Mouse (Mus musculus): ENCODE data around the gene Ppp6r3. TPM values are rescaled to one million over a fixed set of nuclear protein-coding genes. Genes with fewer than 3 reads are reported as not detected.

Ppp6r3 gene
- polyA plus RNA-seq, 1 experiment from 2014 or later, result 73.4 TPM

GRCm38 (mm10) chr19:3437980-3438379 is 137.6 kb downstream of the Ppp6r3 start:
- no peaks in the 10 kb centered on the region for H3K27me3 ChIP-seq (replicated peaks; ENCODE audit: control insufficient read depth, insufficient read depth, low read length)
- 68% methylated on average over 5 of the region's 5 CpGs for whole genome bisulfite sequencing

GRCm38 (mm10) chr19:3436840-3437239 is 138.7 kb downstream of the Ppp6r3 start:
- no peaks in the 10 kb centered on the region for H3K36me3 ChIP-seq (ENCODE audit: control insufficient read depth, insufficient read depth)
- H3K9ac ChIP-seq (replicated peaks; ENCODE audit: low read depth, low read length), result no peak overlapping the region
- H3K4me2 ChIP-seq (ENCODE audit: low read length), result no peak overlapping the region
- 56% methylated on average over 9 of the region's 9 CpGs for WGBS
- no peak overlapping the region for H3K4me3 ChIP-seq (replicated peaks; ENCODE audit: low read length)
- H3K9me3 ChIP-seq (ENCODE audit: control insufficient read depth, low read length), result no peaks in the 10 kb centered on the region
- no peak overlapping the region for H3K27ac ChIP-seq (ENCODE audit: low read length)
- H3K27me3 ChIP-seq (replicated peaks; ENCODE audit: control insufficient read depth, insufficient read depth, low read length), result no peaks in the 10 kb centered on the region
- peaks cover 7% of the 10 kb centered on the region for H3K4me1 ChIP-seq (replicated peaks; ENCODE audit: control insufficient read depth, insufficient read depth, low read length)
- no peak for ATAC-seq

More at GRCm38 (mm10) chr19:3437980-3438379, 137.6 kb downstream of the Ppp6r3 start:
- peaks cover 7% of the 10 kb centered on the region for H3K4me1 ChIP-seq (replicated peaks; ENCODE audit: control insufficient read depth, insufficient read depth, low read length)
- H3K4me2 ChIP-seq (ENCODE audit: low read length), result no peak overlapping the region
- H3K36me3 ChIP-seq (ENCODE audit: control insufficient read depth, insufficient read depth), result no peaks in the 10 kb centered on the region
- no peaks in the 10 kb centered on the region for H3K9me3 ChIP-seq (ENCODE audit: control insufficient read depth, low read length)
- H3K4me3 ChIP-seq (replicated peaks; ENCODE audit: low read length), result no peak overlapping the region
- H3K9ac ChIP-seq (replicated peaks; ENCODE audit: low read depth, low read length), result no peak overlapping the region
- ATAC-seq, result no peak
- no peak overlapping the region for H3K27ac ChIP-seq (ENCODE audit: low read length)

- no peak overlapping the region for H3K4me3 ChIP-seq (replicated peaks; ENCODE audit: low read length)
- no peak for ATAC-seq
- H3K27ac ChIP-seq (ENCODE audit: low read length), result no peak overlapping the region
- no peak overlapping the region for H3K9ac ChIP-seq (replicated peaks; ENCODE audit: low read depth, low read length)
- H3K9me3 ChIP-seq (ENCODE audit: control insufficient read depth, low read length), result no peaks in the 10 kb centered on the region
- H3K27me3 ChIP-seq (replicated peaks; ENCODE audit: control insufficient read depth, insufficient read depth, low read length), result no peaks in the 10 kb centered on the region
- no peaks in the 10 kb centered on the region for H3K36me3 ChIP-seq (ENCODE audit: control insufficient read depth, insufficient read depth)
- H3K4me1 ChIP-seq (replicated peaks; ENCODE audit: control insufficient read depth, insufficient read depth, low read length), result peaks cover 3% of the 10 kb centered on the region
- WGBS, result 84% methylated on average over 3 of the region's 3 CpGs
- no peak overlapping the region for H3K4me2 ChIP-seq (ENCODE audit: low read length)
These were observed 139.7 kb downstream of the Ppp6r3 start for GRCm38 (mm10) chr19:3435824-3436223.

GRCm38 (mm10) chr19:3434641-3435040 is 140.9 kb downstream of the Ppp6r3 start:
- Histone ChIP-seq H3K27ac (ENCODE audit: low read length) (no peak overlapping the region), H3K9me3 (ENCODE audit: control insufficient read depth, low read length) (no peaks in the 10 kb centered on the region), H3K27me3 (replicated peaks; ENCODE audit: control insufficient read depth, insufficient read depth, low read length) (no peaks in the 10 kb centered on the region), H3K36me3 (ENCODE audit: control insufficient read depth, insufficient read depth) (no peaks in the 10 kb centered on the region), H3K4me1 (replicated peaks; ENCODE audit: control insufficient read depth, insufficient read depth, low read length) (no peaks in the 10 kb centered on the region), H3K9ac (replicated peaks; ENCODE audit: low read depth, low read length) (no peak overlapping the region), H3K4me2 (ENCODE audit: low read length) (no peak overlapping the region), H3K4me3 (replicated peaks; ENCODE audit: low read length) (no peak overlapping the region)
- no peak for ATAC-seq
- WGBS, result 31% methylated on average over 4 of the region's 4 CpGs

- no peaks in the 10 kb centered on the region for H3K36me3 ChIP-seq (ENCODE audit: control insufficient read depth, insufficient read depth)
- no peaks in the 10 kb centered on the region for H3K9me3 ChIP-seq (ENCODE audit: control insufficient read depth, low read length)
- H3K4me2 ChIP-seq (ENCODE audit: low read length), result no peak overlapping the region
- 30% methylated on average over 4 of the region's 4 CpGs for WGBS
- H3K9ac ChIP-seq (replicated peaks; ENCODE audit: low read depth, low read length), result no peak overlapping the region
- no peak overlapping the region for H3K4me3 ChIP-seq (replicated peaks; ENCODE audit: low read length)
- H3K4me1 ChIP-seq (replicated peaks; ENCODE audit: control insufficient read depth, insufficient read depth, low read length), result peaks cover 4% of the 10 kb centered on the region; the same call in 1 of the 2 replicates
- ATAC-seq, result no peak
- no peak overlapping the region for H3K27ac ChIP-seq (ENCODE audit: low read length)
- H3K27me3 ChIP-seq (replicated peaks; ENCODE audit: control insufficient read depth, insufficient read depth, low read length), result no peaks in the 10 kb centered on the region
These were observed 141.4 kb downstream of the Ppp6r3 start for GRCm38 (mm10) chr19:3434124-3434523.

- H3K9ac ChIP-seq (replicated peaks; ENCODE audit: low read depth, low read length), result no peak overlapping the region
- H3K4me3 ChIP-seq (replicated peaks; ENCODE audit: low read length), result no peak overlapping the region
- H3K36me3 ChIP-seq (ENCODE audit: control insufficient read depth, insufficient read depth), result no peaks in the 10 kb centered on the region
- 85% methylated on average over 1 of the region's 2 CpGs for WGBS
- H3K27me3 ChIP-seq (replicated peaks; ENCODE audit: control insufficient read depth, insufficient read depth, low read length), result no peaks in the 10 kb centered on the region
- ATAC-seq, result no peak
- no peaks in the 10 kb centered on the region for H3K9me3 ChIP-seq (ENCODE audit: control insufficient read depth, low read length)
- H3K27ac ChIP-seq (ENCODE audit: low read length), result no peak overlapping the region
- H3K4me2 ChIP-seq (ENCODE audit: low read length), result no peak overlapping the region
- peaks cover 8% of the 10 kb centered on the region; the same call in 1 of the 2 replicates for H3K4me1 ChIP-seq (replicated peaks; ENCODE audit: control insufficient read depth, insufficient read depth, low read length)
These were observed 143.6 kb downstream of the Ppp6r3 start for GRCm38 (mm10) chr19:3431969-3432368.

- H3K4me3 ChIP-seq (replicated peaks; ENCODE audit: low read length), result no peak overlapping the region
- 86% methylated on average over 7 of the region's 7 CpGs for WGBS
- no peak overlapping the region for H3K4me2 ChIP-seq (ENCODE audit: low read length)
- H3K27me3 ChIP-seq (replicated peaks; ENCODE audit: control insufficient read depth, insufficient read depth, low read length), result no peaks in the 10 kb centered on the region
- no peaks in the 10 kb centered on the region for H3K36me3 ChIP-seq (ENCODE audit: control insufficient read depth, insufficient read depth)
- H3K4me1 ChIP-seq (replicated peaks; ENCODE audit: control insufficient read depth, insufficient read depth, low read length), result peaks cover 8% of the 10 kb centered on the region; the same call in 1 of the 2 replicates
- no peaks in the 10 kb centered on the region for H3K9me3 ChIP-seq (ENCODE audit: control insufficient read depth, low read length)
- H3K27ac ChIP-seq (ENCODE audit: low read length), result no peak overlapping the region
- no peak for ATAC-seq
- no peak overlapping the region for H3K9ac ChIP-seq (replicated peaks; ENCODE audit: low read depth, low read length)
These were observed 144.5 kb downstream of the Ppp6r3 start for GRCm38 (mm10) chr19:3431066-3431465.

- no peaks in the 10 kb centered on the region for H3K9me3 ChIP-seq (ENCODE audit: control insufficient read depth, low read length)
- H3K4me1 ChIP-seq (replicated peaks; ENCODE audit: control insufficient read depth, insufficient read depth, low read length), result peaks cover 8% of the 10 kb centered on the region; the same call in 1 of the 2 replicates
- no peak overlapping the region for H3K4me3 ChIP-seq (replicated peaks; ENCODE audit: low read length)
- no peaks in the 10 kb centered on the region for H3K27me3 ChIP-seq (replicated peaks; ENCODE audit: control insufficient read depth, insufficient read depth, low read length)
- peak overlapping the region; percentile 12; the same call in 1 of the 2 replicates for H3K9ac ChIP-seq (replicated peaks; ENCODE audit: low read depth, low read length)
- 34% methylated on average over 7 of the region's 7 CpGs for WGBS
- peak; percentile 59; the same call in 1 of the 2 replicates for ATAC-seq
- H3K4me2 ChIP-seq (ENCODE audit: low read length), result no peak overlapping the region
- peak overlapping the region; percentile 33 for H3K27ac ChIP-seq (ENCODE audit: low read length)
- H3K36me3 ChIP-seq (ENCODE audit: control insufficient read depth, insufficient read depth), result no peaks in the 10 kb centered on the region
These were observed 146.3 kb downstream of the Ppp6r3 start for GRCm38 (mm10) chr19:3429156-3429816.

- no peaks in the 10 kb centered on the region for H3K36me3 ChIP-seq (ENCODE audit: control insufficient read depth, insufficient read depth)
- no peak for ATAC-seq
- H3K4me2 ChIP-seq (ENCODE audit: low read length), result no peak overlapping the region
- no peaks in the 10 kb centered on the region for H3K9me3 ChIP-seq (ENCODE audit: control insufficient read depth, low read length)
- no peak overlapping the region for H3K9ac ChIP-seq (replicated peaks; ENCODE audit: low read depth, low read length)
- H3K4me1 ChIP-seq (replicated peaks; ENCODE audit: control insufficient read depth, insufficient read depth, low read length), result peaks cover 8% of the 10 kb centered on the region; the same call in 1 of the 2 replicates
- no peak overlapping the region for H3K27ac ChIP-seq (ENCODE audit: low read length)
- 81% methylated on average over 15 of the region's 15 CpGs for WGBS
- no peaks in the 10 kb centered on the region for H3K27me3 ChIP-seq (replicated peaks; ENCODE audit: control insufficient read depth, insufficient read depth, low read length)
- no peak overlapping the region for H3K4me3 ChIP-seq (replicated peaks; ENCODE audit: low read length)
These were observed 147.3 kb downstream of the Ppp6r3 start for GRCm38 (mm10) chr19:3428057-3428830.

All from forebrain, embryonic 16.5 days (tissue).